Mouse (Mus musculus) heart, adult 18-20 months (tissue): ENCODE measurements around the gene H2-M5. TPM values are rescaled to one million over a fixed set of nuclear protein-coding genes. Genes with fewer than 3 reads are reported as not detected.

Source experiments
- DNase-seq, 2 experiments: peaks; one replicate each; pipeline ENCODE4 v3.0.0; 2021 to 2022; ENCODE audit warnings: mixed read lengths in 1 of 2
- total RNA-seq, 2 experiments: library from RNA; stranded (reverse); gene quantifications; 2 replicates each; pipeline ENCODE4 v1.2.3; 2021

Gene H2-M5
- total RNA-seq, 2 experiments from 2014 or later: not detected

DNA sequence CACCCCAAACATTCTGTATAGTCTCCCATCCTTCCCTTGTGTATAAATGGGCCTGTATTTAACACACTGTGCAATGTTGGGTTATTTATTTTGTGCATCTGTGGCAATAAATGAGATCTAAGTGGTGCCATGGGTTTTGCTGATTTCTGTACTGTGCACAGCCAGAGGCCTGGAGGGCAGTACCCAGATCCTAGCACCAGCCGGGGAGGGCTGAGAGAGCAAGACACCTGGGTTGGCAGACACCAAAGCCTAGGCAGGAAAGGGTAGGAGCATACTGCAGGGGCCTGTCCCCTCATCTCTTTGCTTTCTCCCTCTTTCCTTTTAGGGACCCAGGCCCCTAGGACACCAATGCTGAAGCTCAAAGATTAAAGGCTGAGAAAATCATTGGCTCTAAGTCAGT lies 41.1 kb downstream of the H2-M5 start:
- DNase-seq: no peak

- DNase-seq: peak; percentile 57 to 73
Measured at GRCm38 (mm10) chr17:36947051-36947819, 42.1 kb downstream of the H2-M5 start.

- DNase-seq: no peak
Measured at GRCm38 (mm10) chr17:36944121-36944775, 45.1 kb downstream of the H2-M5 start.

GRCm38 (mm10) chr17:36943691-36944090 lies 45.6 kb downstream of the H2-M5 start:
- DNase-seq: no peak

DNA sequence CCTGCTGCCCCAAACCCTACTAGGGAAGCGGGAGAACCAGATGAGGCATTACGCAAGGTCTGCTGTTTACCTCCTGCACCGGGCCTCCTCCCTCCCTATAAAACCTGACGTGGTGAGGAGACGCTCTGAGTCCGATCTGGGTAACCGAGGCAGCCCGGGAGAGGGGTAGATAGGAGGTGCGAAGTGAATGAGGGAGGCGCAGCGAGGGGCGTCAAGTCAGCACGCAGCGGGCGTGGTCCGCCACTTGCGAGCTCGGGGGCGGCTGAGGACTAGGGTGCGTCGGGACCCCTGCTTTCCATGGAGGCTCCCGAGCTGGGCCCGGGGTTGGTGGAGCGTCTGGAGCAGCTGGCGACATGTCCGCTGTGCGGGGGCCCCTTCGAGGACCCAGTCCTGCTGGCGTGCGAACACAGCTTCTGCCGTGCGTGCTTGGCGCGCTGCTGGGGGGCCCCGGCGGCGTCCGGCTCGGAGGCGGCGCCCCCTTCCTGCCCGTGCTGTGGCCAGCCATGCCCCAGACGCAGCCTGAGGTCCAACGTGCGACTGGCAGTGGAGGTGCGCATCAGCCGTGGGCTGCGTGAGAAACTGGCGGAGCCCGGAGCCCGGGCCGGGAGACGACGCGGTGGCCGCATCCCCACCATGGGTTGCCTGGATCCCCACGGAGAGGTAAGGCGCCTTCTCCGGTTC lies 46.4 kb downstream of the H2-M5 start, which contains the start of gene Rnf39:
Rnf39 (plus strand) TSS at position 128 of the 681 bp plus-strand sequence.
- peak in 1 of 2 experiments; percentile 65 for DNase-seq

DNA sequence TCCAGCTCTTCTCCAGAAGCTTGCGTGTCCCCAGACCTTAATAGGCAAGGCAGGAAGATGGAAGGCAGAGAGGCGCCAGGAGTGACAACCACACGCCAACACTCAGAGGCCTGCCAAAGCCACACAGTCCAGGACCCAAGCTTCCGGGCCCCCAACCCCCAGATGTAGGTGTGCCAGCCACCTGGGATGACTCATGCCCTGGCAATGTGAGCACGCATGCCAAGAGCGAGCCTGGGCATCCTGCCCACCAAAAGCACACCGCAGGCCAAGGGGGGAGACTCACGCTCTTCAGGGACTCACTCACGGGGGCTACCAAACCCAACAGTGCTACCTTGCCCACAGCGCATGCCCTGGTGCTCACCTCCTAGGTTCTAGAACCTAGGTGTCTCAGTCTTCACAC lies 46.9 kb downstream of the H2-M5 start:
- DNase-seq: peak; percentile 77 to 78

- no peak for DNase-seq
Measured at GRCm38 (mm10) chr17:36938056-36938455, 51.3 kb downstream of the H2-M5 start.

Other genes starting within 250 kb of the H2-M5 start
- not detected for gene H2-M10.5, start 216.6 kb downstream of the H2-M5 start, total RNA-seq
- not detected for gene H2-M10.6, start 177.4 kb downstream of the H2-M5 start, total RNA-seq
- gene Trim26, start 152.4 kb downstream of the H2-M5 start, total RNA-seq: 10 to 100 TPM; 17.8 to 18.5 TPM
- gene Trim15, start 122.3 kb downstream of the H2-M5 start, total RNA-seq: not detected
- gene Trim10, start 120.0 kb downstream of the H2-M5 start, total RNA-seq: under 1 TPM; 0.33 to 0.35 TPM
- gene Trim40, start 99.4 kb downstream of the H2-M5 start, total RNA-seq: not detected
- not detected for gene Trim31, start 91.4 kb downstream of the H2-M5 start, total RNA-seq
- under 1 TPM; 0.72 to 0.87 TPM for gene Rnf39, start 46.6 kb downstream of the H2-M5 start, total RNA-seq
- gene Ppp1r11, start 37.8 kb downstream of the H2-M5 start, total RNA-seq: 100 to 1,000 TPM in 1 of 2 experiments, 10 to 100 TPM in 1; 95.7 to 113 TPM
- 10 to 100 TPM; 29.1 to 31.1 TPM for gene Znrd1, start 31.0 kb downstream of the H2-M5 start, total RNA-seq
- 10 to 100 TPM; 15.1 to 16.2 TPM for gene Znrd1as, start 30.9 kb downstream of the H2-M5 start, total RNA-seq
- gene 2410137M14Rik, start 8.3 kb downstream of the H2-M5 start, total RNA-seq: 1 to 10 TPM in 1 of 2 experiments, under 1 TPM in 1; 0.90 to 1.0 TPM
- 1 to 10 TPM; 1.7 to 2.0 TPM for gene Zfp57, start 11.6 kb upstream of the H2-M5 start, total RNA-seq
- gene Mog, start 33.9 kb upstream of the H2-M5 start, total RNA-seq: not detected
- 1 to 10 TPM; 6.0 to 8.2 TPM for gene Gabbr1, start 56.4 kb upstream of the H2-M5 start, total RNA-seq
- not detected for gene Olfr90, start 99.0 kb upstream of the H2-M5 start, total RNA-seq
- gene Olfr91, start 108.7 kb upstream of the H2-M5 start, total RNA-seq: not detected
- gene Olfr92, start 130.6 kb upstream of the H2-M5 start, total RNA-seq: not detected
- not detected for gene Olfr93, start 172.0 kb upstream of the H2-M5 start, total RNA-seq
- gene Ubd, start 204.4 kb upstream of the H2-M5 start, total RNA-seq: 1 to 10 TPM in 1 of 2 experiments, not detected in 1; 1.2 TPM
- gene Olfr94, start 211.5 kb upstream of the H2-M5 start, total RNA-seq: not detected
- gene Olfr95, start 223.6 kb upstream of the H2-M5 start, total RNA-seq: not detected
- not detected for gene Olfr96, start 230.6 kb upstream of the H2-M5 start, total RNA-seq
- not detected for gene Olfr97, start 247.8 kb upstream of the H2-M5 start, total RNA-seq